Mouse (Mus musculus) stomach, postnatal 0 days (tissue): Measurements from ENCODE around the gene Zfp740. TPM values are rescaled to one million over a fixed set of nuclear protein-coding genes. Genes with fewer than 3 reads are reported as not detected.
A peak's percentile ranks its signal among the peaks of the same experiment; 100 is the strongest.

Experiments
- ATAC-seq: fragments of 200-750 bp; cut with Nextera tagmentation; 2 replicates; pipeline ENCODE4 v1.8.0; 2017; ENCODE audit not compliant: low FRiP score, low TSS enrichment
- DNase-seq: peaks from one replicate; pipeline ENCODE4 v3.0.0-alpha.2; 2016; ENCODE audit warnings: low spot score
- H3K27ac ChIP-seq: fragments of 300-500 bp; sonication (generic); replicated peaks from 2 replicates; pipeline ENCODE4 v1.5.1; 2014; ENCODE audit warnings: mild to moderate bottlenecking, control low read depth
- H3K27me3 ChIP-seq: fragments of 300-500 bp; sonication (generic); 2 replicates; pipeline ENCODE4 v1.6.1; 2014; ENCODE audit warnings: low read length; ENCODE audit not compliant: control insufficient read depth, insufficient read depth
- H3K36me3 ChIP-seq: fragments of 300-500 bp; sonication (generic); 2 replicates; pipeline ENCODE4 v1.6.1; 2014; ENCODE audit warnings: low read length, mixed read lengths; ENCODE audit not compliant: control insufficient read depth, insufficient read depth
- H3K4me1 ChIP-seq: fragments of 300-500 bp; sonication (generic); replicated peaks from 2 replicates; pipeline ENCODE4 v1.6.1; 2014; ENCODE audit warnings: antibody characterized with exemption; ENCODE audit not compliant: control insufficient read depth, insufficient read depth
- H3K4me2 ChIP-seq: fragments of 300-500 bp; sonication (generic); replicated peaks from 2 replicates; pipeline ENCODE4 v1.6.1; 2014; ENCODE audit warnings: low read depth, mild to moderate bottlenecking, control low read depth, moderate library complexity
- H3K4me3 ChIP-seq: fragments of 300-500 bp; sonication (generic); 2 replicates; pipeline ENCODE4 v1.5.1; 2014; ENCODE audit warnings: low read depth, low read length, control low read depth
- H3K9ac ChIP-seq: fragments of 300-500 bp; sonication (generic); 2 replicates; pipeline ENCODE4 v1.6.1; 2014; ENCODE audit warnings: mild to moderate bottlenecking, low read length, control low read depth, mixed read lengths
- H3K9me3 ChIP-seq: fragments of 300-500 bp; sonication (generic); 2 replicates; pipeline ENCODE4 v1.6.1; 2016; ENCODE audit warnings: low read length; ENCODE audit not compliant: control insufficient read depth
- CTCF ChIP-seq: IDR thresholded peaks from 2 replicates; pipeline ENCODE4 v1.5.1; 2016; ENCODE audit warnings: antibody characterized with exemption, low read depth, mild to moderate bottlenecking, moderate library complexity
- EP300 ChIP-seq: optimal IDR thresholded peaks from 2 replicates; pipeline ENCODE3; 2016; ENCODE audit warnings: antibody characterized with exemption
- WGBS: fragments of 180-500 bp; shearing (Covaris S2); extraction: QIAGEN DNeasy Blood & Tissue Kit; methylation state at CpG from one replicate; pipeline ENCODE4 v1.1.7; 2014; 5-methylcytosine and 5-hydroxymethylcytosine counted together
- polyA plus RNA-seq: library from polyadenylated mRNA; unstranded; fragments of >200 nt; fragmentation: Nextera tagmentation; extraction: Ambion mirVana; gene quantifications from 2 replicates; pipeline ENCODE4 v1.2.1, GENCODE M21; 2015

The Zfp740 gene
- polyA plus RNA-seq, 1 experiment from 2014 or later = 20.2 TPM

DNA sequence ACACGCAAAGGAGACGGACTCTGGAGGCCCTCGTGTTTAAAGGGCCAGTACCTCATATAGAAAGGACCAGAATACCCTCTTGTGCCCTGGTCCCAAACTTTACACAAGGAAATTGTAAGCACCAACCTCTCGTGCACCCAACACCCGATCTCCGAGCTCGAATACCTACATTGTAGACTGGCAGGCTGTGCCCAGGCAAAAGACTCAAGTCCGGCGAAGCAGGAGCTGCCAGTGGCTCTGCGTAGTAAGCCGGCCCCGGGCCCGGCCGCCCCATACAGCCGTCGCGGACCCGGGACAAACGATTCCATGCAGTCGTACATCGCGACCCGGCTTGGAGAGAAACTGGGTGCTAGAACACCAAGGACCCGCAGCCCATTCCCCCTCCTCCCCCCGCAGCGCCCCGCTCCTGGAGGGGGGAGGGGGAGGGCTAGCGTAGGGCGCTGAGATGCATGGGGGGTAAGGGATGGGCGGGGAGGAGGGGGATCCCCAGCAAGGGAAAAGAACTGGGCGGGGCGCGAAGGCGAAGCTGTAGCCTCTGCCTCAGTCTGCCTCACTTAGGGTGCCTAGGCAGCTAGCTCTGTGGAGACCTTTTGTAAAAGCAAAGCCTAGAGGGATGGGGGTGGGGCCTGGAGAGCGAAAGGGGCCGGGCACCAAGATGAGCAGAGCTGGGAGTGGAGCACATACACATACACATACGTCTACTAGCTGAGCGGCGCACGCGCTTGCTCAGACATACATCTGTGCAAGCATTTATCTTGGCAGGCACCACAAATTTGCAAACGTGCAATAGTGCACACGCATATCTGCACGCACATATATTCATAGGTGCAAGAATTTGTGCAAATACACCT, 43.1 kb downstream of the Zfp740 start:
- Histone ChIP-seq H3K27me3 (no peaks in the 10 kb centered on the region), H3K4me2 (peak overlapping the region; percentile 93), H3K27ac (peak overlapping the region; percentile 99), H3K36me3 (no peaks in the 10 kb centered on the region), H3K4me3 (peak overlapping the region; percentile 66), H3K4me1 (peaks cover 22% of the 10 kb centered on the region), H3K9ac (peak overlapping the region; percentile 70), H3K9me3 (no peaks in the 10 kb centered on the region)
- DNase-seq (peak; percentile 81), ATAC-seq (peak; percentile 69)
- WGBS = under 1% methylated on average over 38 of the region's 44 CpGs
- TF ChIP-seq CTCF (peak; percentile 1; the same call in 1 of the 2 replicates), EP300 (peak; percentile 53)

DNA sequence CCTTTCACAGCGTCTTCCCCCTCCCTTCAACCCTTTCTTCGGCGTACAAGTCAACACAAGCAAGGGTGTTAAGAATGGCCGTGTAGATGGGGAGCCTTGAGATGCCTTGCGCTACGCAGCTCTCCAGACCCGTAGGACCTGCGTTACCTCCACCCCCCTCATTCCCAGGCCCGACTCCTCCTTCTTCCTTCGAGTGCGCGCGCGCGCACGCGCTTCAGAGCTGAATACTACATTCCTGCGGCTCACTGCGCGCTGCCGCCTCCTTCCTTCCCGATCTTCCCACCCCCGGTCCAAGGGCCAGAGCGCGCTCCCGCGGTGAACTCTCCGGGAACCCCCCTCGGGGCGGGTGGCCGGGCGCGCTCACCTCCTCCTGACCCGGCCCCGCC, 43.8 kb downstream of the Zfp740 start:
- under 1% methylated on average over 35 of the region's 35 CpGs for WGBS
- H3K9me3 ChIP-seq = no peaks in the 10 kb centered on the region
- H3K27ac ChIP-seq = peak overlapping the region; percentile 99
- DNase-seq (peak; percentile 97), ATAC-seq (peak; percentile 83)
- H3K4me3 ChIP-seq = peak overlapping the region; percentile 66
- TF ChIP-seq CTCF (0 out of 2 replicates have a peak, but pooled peaks have one; percentile 0), EP300 (no peak)
- peak overlapping the region; percentile 93 for H3K4me2 ChIP-seq
- H3K9ac ChIP-seq = peak overlapping the region; percentile 72
- H3K36me3 ChIP-seq = peaks cover 4% of the 10 kb centered on the region; the same call in 1 of the 2 replicates
- H3K27me3 ChIP-seq = no peaks in the 10 kb centered on the region
- peaks cover 22% of the 10 kb centered on the region for H3K4me1 ChIP-seq

DNA sequence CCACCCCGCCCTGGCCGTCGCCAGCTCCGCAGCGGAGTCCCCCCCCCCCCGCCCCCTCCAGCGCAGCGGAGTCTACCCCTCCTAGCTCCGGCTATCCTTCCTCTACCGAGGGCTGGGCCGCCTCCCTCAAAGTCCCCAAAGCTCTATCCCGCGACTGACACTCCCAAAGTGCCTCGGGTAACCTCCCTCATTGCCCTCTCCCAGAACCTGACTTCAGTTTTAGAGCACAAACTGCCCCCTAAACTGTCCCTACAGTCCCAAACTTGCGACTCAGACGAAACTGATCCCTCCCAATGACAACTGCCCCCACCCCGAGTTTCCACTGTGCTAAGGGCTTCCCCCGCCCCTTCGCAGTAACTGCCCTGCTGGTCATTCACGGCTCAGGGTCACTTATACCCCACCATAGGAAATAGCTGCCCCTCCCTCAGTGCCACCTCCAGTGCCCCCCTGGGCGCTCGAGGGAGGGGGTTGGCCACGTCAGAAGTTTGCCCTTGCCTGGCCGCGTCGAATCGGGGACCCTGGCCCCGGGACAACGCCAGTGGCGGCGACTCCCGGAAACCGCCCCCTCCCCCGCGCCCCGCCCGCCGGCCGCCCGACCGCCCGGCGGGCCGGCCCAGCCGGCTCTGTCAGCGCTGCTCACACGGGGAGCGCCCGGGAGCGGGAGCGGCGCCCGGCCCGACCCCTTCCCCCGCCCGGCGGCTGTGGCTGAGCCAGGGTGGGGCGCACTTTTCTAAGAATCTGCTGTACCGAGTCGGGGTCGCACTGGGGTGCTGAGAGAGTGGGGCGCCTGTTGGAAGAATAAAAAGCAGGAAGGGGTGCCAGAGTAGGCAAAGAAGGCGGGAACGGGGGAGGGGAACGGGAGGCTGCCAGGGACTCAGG, 44.4 kb downstream of the Zfp740 start:
- ATAC-seq (peak; percentile 65), DNase-seq (peak; percentile 87)
- Histone ChIP-seq H3K36me3 (peaks cover 7% of the 10 kb centered on the region; the same call in 1 of the 2 replicates), H3K4me2 (peak overlapping the region; percentile 93), H3K4me3 (peak overlapping the region; percentile 66), H3K9me3 (no peaks in the 10 kb centered on the region), H3K27ac (peak overlapping the region; percentile 99), H3K27me3 (no peaks in the 10 kb centered on the region), H3K9ac (peak overlapping the region; percentile 72), H3K4me1 (peaks cover 21% of the 10 kb centered on the region)
- TF ChIP-seq EP300 (no peak), CTCF (peak; percentile 34)
- WGBS = under 1% methylated on average over 44 of the region's 65 CpGs

DNA sequence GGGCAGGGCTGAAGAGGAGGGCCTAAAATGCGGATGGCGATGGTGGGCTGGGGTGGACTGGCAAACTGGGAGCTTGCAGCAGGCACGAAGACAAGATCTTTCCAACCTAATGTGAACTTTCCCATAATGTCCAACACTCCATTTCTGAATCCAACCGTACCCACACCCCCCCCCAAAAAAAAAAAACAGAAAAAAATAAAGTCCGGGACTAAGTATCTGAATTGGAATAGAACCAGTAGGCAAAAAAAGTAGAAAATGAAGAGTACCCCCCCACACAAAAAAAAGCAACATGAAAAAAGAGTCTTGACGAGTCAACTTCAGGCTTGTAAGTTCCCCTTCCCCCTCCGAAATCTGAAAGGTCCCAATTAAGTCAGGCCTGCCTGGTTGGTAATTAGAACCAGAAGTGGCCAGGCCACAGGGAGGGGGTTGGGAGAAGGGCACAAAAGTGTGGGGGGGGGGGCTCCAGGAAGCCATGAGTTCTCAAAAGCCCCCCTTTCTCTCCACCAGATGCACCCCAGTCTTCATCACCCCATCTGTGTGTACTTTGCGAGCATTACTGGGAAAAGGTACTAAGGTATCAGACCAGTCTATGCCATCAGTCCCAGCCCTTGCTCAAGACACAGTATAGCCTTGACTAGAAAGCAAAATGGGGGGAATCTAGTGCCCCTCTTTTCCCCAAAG, 45.2 kb downstream of the Zfp740 start:
- Histone ChIP-seq H3K27me3 (no peaks in the 10 kb centered on the region), H3K27ac (peak overlapping the region; percentile 99), H3K4me2 (peak overlapping the region; percentile 93), H3K4me3 (peak overlapping the region; percentile 66), H3K9ac (peak overlapping the region; percentile 72), H3K36me3 (peaks cover 7% of the 10 kb centered on the region; the same call in 1 of the 2 replicates), H3K4me1 (peaks cover 16% of the 10 kb centered on the region), H3K9me3 (no peaks in the 10 kb centered on the region)
- no peak for TF ChIP-seq EP300
- DNase-seq (no peak), ATAC-seq (no peak)
- WGBS = 14% methylated on average over 8 of the region's 8 CpGs

DNA sequence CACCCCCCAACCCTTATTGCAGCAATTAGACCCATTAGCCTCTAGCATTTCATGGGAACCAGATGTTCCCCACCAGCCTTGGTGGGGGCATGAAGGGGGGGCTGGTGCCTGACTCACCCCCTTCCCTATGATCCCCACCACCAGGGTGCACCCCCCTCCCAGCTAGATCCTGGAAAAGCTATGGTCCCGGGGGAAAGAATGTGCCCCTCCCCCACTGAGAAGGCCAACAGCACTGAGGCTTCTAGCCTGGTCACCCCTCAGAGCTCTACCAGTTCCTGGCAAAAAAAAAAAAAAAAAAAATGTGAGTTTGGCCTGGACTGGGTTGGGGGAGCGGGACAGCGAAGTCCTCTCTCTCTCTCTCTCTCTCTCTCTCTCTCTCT, 45.8 kb downstream of the Zfp740 start:
- Histone ChIP-seq H3K9me3 (no peaks in the 10 kb centered on the region), H3K4me3 (no peak overlapping the region), H3K36me3 (peaks cover 7% of the 10 kb centered on the region; the same call in 1 of the 2 replicates), H3K4me2 (peak overlapping the region; percentile 49; the same call in 1 of the 2 replicates), H3K9ac (no peak overlapping the region), H3K4me1 (peaks cover 12% of the 10 kb centered on the region), H3K27me3 (no peaks in the 10 kb centered on the region), H3K27ac (peak overlapping the region; percentile 99)
- 4% methylated on average over 3 of the region's 3 CpGs for WGBS
- ATAC-seq (no peak), DNase-seq (no peak)
- TF ChIP-seq CTCF = 0 out of 2 replicates have a peak, but pooled peaks have one; percentile 13
- TF ChIP-seq EP300 = no peak
